Mouse (Mus musculus): ENCODE data around the gene Gm16253. TPM values are rescaled to one million over a fixed set of nuclear protein-coding genes. Genes with fewer than 3 reads are reported as not detected.
A peak's percentile ranks its signal among the peaks of the same experiment; 100 is the strongest.

Gm16253 gene
- polyA plus RNA-seq, 1 experiment: not detected

DNA sequence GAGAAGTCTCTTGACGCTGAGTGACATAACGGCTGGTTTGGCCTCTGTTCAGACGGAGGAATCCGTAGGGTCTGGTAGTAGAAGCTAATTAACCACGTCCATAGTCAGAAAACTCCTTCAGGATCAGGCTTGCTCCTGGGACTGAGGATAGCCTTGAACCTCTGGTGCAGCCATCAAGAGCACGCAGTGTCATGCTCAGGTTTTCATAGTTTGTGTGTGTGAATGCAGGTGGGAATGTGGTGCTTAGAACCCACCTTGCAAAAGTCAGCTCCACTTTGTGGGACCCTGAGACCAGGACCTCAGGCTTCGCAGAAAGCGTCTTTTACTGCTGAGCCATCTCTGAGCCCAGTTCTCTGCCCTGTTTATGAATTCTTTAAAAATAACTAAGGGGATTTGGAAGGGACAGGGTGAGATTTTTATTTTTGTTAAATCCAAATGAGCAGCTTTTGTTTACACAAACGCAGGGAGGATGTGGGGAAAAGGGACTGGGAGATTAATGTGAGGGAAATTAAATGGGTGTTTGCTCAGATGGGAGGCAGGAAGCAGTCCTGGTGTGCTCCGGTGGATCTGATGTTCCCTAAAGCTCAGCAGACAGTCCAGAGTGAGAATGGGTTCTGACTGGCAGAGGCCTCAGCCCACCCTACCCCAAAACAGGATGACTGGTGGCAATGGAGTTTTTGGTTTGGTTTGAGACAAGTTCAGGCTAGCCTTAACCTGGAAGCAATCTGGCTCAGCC lies 14.7 kb upstream of the Gm16253 start:
- TF ChIP-seq CTCF (IDR thresholded peaks at IDR 0.05; ENCODE audit: insufficient read depth, low read length) (no peak), POLR2A (IDR thresholded peaks at IDR 0.05; ENCODE audit: borderline replicate concordance, extremely low read depth, low read depth, low read length) (peak; percentile 85)
- Histone ChIP-seq H3K4me1 (ENCODE audit: control insufficient read depth, insufficient read depth, low read length) (peaks cover 17% of the 10 kb centered on the region), H3K4me3 (replicated peaks; ENCODE audit: extremely low read depth, low read depth, low read length) (peak overlapping the region; percentile 70)
- DNase-seq: no peak
- 18% methylated on average over 10 of the region's 10 CpGs for WGBS

DNA sequence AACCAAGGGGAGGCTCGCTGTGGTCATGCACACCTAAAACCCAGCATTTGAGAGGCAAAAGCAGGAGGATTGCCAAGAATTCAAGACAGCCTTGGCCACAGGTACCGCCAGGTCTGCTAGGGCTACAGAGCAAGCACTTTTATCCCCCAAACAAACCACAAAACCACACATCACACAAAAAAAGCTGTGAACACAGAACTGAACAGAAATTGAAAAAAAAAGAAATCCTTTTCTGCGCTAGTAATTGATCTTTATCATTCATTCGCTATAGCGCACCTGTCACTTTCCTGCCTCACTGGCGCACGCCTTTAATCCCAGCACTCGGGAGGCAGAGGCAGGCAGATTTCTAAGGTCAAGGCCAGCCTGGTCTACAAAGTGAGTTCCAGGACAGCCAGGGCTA lies 13.5 kb upstream of the Gm16253 start:
- 78% methylated on average over 8 of the region's 8 CpGs for WGBS
- Histone ChIP-seq H3K4me3 (replicated peaks; ENCODE audit: extremely low read depth, low read depth, low read length) (no peak overlapping the region), H3K4me1 (ENCODE audit: control insufficient read depth, insufficient read depth, low read length) (peaks cover 17% of the 10 kb centered on the region)
- TF ChIP-seq POLR2A (IDR thresholded peaks at IDR 0.05; ENCODE audit: borderline replicate concordance, extremely low read depth, low read depth, low read length): 0 out of 2 replicates have a peak, but pooled peaks have one; percentile 7
- TF ChIP-seq CTCF (IDR thresholded peaks at IDR 0.05; ENCODE audit: insufficient read depth, low read length): no peak
- DNase-seq: no peak

DNA sequence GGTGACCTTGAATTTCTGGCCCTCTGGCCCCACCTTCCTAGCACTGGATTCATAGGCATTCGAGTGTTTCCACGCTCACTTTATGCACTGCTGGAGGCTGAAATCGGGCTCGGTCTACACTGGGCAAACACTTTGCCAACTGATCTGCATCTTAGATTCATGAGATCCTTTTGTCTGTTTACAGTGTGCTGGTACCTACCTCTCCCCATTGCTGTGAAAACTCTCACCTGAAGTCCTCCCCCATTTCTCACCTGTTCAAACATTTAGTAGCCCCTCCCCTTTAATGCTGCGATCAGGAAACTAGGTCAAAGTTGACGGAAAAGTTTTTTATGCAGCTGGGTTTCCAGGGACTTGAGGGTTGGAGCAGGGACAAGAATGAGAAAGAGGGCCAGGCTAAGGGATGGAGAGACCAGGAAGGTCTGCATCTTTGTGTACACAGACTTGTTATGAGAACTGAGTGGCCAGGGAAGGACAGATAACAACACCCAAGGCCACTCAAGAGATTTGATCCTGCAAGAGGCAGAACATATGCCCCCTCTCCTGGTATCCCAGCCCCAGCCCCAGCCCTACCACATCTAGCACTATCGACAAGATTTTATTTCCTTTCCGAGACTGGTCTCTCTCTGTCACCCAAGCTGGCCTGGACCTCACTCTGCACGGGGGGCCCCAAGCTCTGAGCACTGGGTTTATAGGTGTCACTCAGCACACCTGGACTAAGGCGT lies 12.7 kb upstream of the Gm16253 start:
- peak; percentile 62 for DNase-seq
- WGBS: 14% methylated on average over 10 of the region's 10 CpGs
- Histone ChIP-seq H3K4me1 (ENCODE audit: control insufficient read depth, insufficient read depth, low read length) (peaks cover 22% of the 10 kb centered on the region), H3K4me3 (replicated peaks; ENCODE audit: extremely low read depth, low read depth, low read length) (no peak overlapping the region)
- no peak for TF ChIP-seq CTCF (IDR thresholded peaks at IDR 0.05; ENCODE audit: insufficient read depth, low read length)
- TF ChIP-seq POLR2A (IDR thresholded peaks at IDR 0.05; ENCODE audit: borderline replicate concordance, extremely low read depth, low read depth, low read length): no peak

DNA sequence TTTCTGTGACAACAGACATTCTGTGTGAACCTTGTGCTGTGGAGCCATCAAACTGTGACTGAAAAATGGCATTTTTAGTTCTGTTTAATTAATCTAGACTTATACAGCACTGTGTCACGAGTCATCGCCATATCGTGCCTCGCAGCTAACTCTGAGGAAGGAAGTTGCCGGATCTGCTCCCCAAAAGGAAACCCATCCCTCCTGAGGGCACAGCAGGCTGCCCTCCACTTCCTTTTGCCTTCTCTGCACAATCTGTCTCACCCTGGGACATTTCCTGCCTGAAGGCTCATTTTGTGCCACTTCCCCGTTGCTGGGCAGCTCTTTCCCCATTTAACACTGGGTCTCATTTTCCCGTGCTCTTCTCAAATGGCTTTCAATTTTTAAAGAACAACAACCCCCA lies 12.2 kb upstream of the Gm16253 start:
- TF ChIP-seq POLR2A (IDR thresholded peaks at IDR 0.05; ENCODE audit: borderline replicate concordance, extremely low read depth, low read depth, low read length) (peak; percentile 44; the same call in 1 of the 2 replicates), CTCF (IDR thresholded peaks at IDR 0.05; ENCODE audit: insufficient read depth, low read length) (no peak)
- H3K4me1 ChIP-seq (ENCODE audit: control insufficient read depth, insufficient read depth, low read length): peaks cover 23% of the 10 kb centered on the region
- WGBS: 9% methylated on average over 7 of the region's 7 CpGs
- peak; percentile 53 for DNase-seq
- H3K4me3 ChIP-seq (replicated peaks; ENCODE audit: extremely low read depth, low read depth, low read length): no peak overlapping the region

- DNase-seq: no peak
- Histone ChIP-seq H3K4me3 (replicated peaks; ENCODE audit: extremely low read depth, low read depth, low read length) (no peak overlapping the region), H3K4me1 (ENCODE audit: control insufficient read depth, insufficient read depth, low read length) (peaks cover 23% of the 10 kb centered on the region)
- TF ChIP-seq CTCF (IDR thresholded peaks at IDR 0.05; ENCODE audit: insufficient read depth, low read length) (no peak), POLR2A (IDR thresholded peaks at IDR 0.05; ENCODE audit: borderline replicate concordance, extremely low read depth, low read depth, low read length) (no peak)
- WGBS: 38% methylated on average over 3 of the region's 3 CpGs
These were observed 11.7 kb upstream of the Gm16253 start for GRCm38 (mm10) chr3:96565105-96565504.

DNA sequence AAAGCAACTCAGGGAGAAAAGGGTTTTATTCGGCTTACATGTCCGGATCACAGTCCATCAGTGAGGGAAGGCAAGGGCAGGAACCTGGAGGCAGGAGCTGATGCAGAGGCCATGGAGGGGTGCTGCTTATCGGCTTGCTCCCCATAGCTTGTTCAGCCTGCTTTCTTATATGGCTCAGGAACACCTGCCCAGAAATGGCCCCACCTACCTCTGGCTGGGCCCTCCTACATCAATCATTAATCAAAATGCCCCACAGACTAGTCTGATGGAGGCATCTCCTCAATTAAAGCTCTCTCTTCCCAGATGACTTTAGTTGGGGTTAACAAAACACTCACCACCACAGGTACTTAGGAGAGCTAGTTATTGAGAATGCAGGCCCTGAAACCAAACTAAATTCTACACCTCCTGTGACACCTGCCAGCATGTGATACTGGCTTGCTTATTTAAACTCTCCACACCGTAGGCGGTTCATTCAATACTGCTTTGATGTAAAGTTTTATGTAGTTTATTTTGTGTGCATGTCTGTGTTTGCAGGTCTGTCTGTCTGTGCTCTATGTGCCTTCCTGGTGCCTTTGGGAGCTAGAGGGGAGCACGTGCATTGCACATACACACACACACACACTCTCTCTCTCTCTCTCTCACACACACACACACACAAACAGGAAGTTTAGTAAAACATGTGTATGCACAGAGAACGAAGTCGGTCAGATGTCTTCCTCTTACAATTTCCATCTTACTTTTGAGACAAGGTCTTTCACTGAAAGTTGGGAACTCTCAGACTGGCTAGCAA lies 9.9 kb upstream of the Gm16253 start:
- 62% methylated on average over 8 of the region's 8 CpGs for WGBS

DNA sequence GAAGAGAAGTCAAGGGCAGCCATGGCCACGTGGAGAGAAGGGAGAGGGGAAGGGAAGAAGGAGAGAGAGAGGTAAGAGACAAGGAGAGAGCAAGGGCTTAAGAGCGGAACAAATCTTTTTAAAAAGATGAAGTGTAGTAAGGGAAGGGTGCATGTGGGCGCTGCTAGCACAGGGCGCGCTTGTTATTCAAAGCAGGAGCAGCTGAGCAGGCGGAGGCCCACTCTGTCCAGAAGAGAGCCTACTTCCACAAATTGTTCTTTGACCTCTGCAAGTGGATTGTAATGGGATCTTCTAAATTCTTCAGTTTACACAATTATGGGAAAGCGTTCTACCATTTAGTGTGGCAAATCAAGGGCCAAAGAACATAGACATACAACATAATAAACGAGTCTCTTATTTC lies 8.2 kb upstream of the Gm16253 start:
- DNase-seq: no peak
- 53% methylated on average over 8 of the region's 8 CpGs for WGBS
- TF ChIP-seq POLR2A (IDR thresholded peaks at IDR 0.05; ENCODE audit: borderline replicate concordance, extremely low read depth, low read depth, low read length) (no peak), CTCF (IDR thresholded peaks at IDR 0.05; ENCODE audit: insufficient read depth, low read length) (no peak)
- Histone ChIP-seq H3K4me1 (ENCODE audit: control insufficient read depth, insufficient read depth, low read length) (peaks cover 26% of the 10 kb centered on the region), H3K4me3 (replicated peaks; ENCODE audit: extremely low read depth, low read depth, low read length) (no peak overlapping the region)

More for the DNA sequence above, 9.9 kb upstream of the Gm16253 start:
- no peak for DNase-seq
- TF ChIP-seq POLR2A (IDR thresholded peaks at IDR 0.05; ENCODE audit: borderline replicate concordance, extremely low read depth, low read depth, low read length) (no peak), CTCF (IDR thresholded peaks at IDR 0.05; ENCODE audit: insufficient read depth, low read length) (no peak)
- H3K4me3 ChIP-seq (replicated peaks; ENCODE audit: extremely low read depth, low read depth, low read length): no peak overlapping the region
- H3K4me1 ChIP-seq (ENCODE audit: control insufficient read depth, insufficient read depth, low read length): peaks cover 30% of the 10 kb centered on the region

- 86% methylated on average over 13 of the region's 13 CpGs for WGBS
- Histone ChIP-seq H3K4me3 (replicated peaks; ENCODE audit: extremely low read depth, low read depth, low read length) (no peak overlapping the region), H3K4me1 (ENCODE audit: control insufficient read depth, insufficient read depth, low read length) (peaks cover 18% of the 10 kb centered on the region)
- no peak for DNase-seq
- TF ChIP-seq CTCF (IDR thresholded peaks at IDR 0.05; ENCODE audit: insufficient read depth, low read length) (no peak), POLR2A (IDR thresholded peaks at IDR 0.05; ENCODE audit: borderline replicate concordance, extremely low read depth, low read depth, low read length) (no peak)
These were observed 7.3 kb upstream of the Gm16253 start for GRCm38 (mm10) chr3:96569506-96569905.

DNA sequence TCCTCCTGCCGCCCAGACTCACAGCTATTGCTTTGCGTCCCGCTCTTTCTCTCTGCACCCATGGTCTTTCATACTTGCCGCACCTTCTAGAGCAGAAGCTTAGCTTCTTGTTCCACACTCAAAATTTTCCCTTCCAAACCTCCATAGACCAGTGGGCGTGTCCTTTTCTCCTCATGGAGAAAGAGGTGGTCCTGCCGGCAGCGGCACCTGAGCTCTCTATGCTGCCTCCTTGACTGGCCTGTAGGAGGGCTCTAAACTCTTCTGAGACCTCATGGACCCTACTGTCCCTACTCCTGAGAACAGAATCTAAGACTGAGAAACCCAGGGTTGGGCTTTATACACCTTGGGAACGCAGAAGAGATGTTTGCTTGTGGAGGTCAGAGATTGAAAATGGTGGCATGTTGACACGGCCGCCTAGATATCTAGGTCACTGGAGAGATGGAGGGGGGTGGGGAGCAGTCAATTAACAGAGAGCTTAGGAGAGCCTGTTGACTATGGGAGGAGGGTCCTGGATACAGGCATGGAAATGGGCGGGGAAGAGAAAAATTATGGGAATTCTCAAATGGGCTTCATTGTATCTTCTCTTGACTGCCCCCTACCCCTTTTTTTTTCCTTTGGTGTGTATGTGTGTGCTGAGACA lies 6.7 kb upstream of the Gm16253 start:
- TF ChIP-seq POLR2A (IDR thresholded peaks at IDR 0.05; ENCODE audit: borderline replicate concordance, extremely low read depth, low read depth, low read length) (no peak), CTCF (IDR thresholded peaks at IDR 0.05; ENCODE audit: insufficient read depth, low read length) (no peak)
- H3K4me1 ChIP-seq (ENCODE audit: control insufficient read depth, insufficient read depth, low read length): peaks cover 18% of the 10 kb centered on the region
- no peak overlapping the region for H3K4me3 ChIP-seq (replicated peaks; ENCODE audit: extremely low read depth, low read depth, low read length)
- DNase-seq: no peak
- WGBS: 89% methylated on average over 11 of the region's 11 CpGs

Measured in lung, adult 2 months (tissue).